Mouse (Mus musculus) kidney, postnatal 14 days (tissue): Measurements from ENCODE around the gene Pipox.

Source experiments
- DNase-seq: peaks from one replicate; pipeline ENCODE4 v3.0.0; 2022; ENCODE audit warnings: mixed read lengths

Gene Pipox

DNA sequence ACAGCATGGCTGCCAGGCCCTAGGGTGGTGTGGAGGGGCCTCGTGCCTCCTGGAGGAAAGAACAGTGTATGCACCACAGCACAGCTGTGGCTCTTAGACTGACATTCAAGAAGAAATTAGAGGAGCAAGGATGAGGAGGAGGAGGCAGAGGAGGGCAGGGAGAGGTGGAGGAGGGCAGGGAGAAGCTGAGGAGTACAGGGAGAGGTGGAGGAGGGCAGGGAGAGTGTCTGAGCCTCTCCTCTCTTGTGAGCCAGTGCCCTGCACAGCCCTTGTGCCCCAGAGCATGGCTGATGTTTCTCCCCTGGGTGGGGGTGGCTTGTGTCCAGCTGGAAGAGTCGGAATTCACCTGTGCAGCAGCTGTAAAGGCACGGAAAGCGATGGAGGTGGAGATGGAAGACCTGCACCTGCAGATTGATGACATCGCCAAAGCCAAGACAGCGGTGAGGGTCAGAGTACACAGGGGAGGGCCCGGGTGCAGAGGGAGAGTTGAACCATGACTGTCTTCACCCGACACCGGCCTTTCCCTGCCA, 46.2 kb downstream of the Pipox start:
- DNase-seq = peak; percentile 65

- DNase-seq = no peak
These were observed 50.0 kb downstream of the Pipox start for GRCm38 (mm10) chr11:77843906-77844200.

GRCm38 (mm10) chr11:77843068-77843905, 50.6 kb downstream of the Pipox start:
- DNase-seq = no peak

DNA sequence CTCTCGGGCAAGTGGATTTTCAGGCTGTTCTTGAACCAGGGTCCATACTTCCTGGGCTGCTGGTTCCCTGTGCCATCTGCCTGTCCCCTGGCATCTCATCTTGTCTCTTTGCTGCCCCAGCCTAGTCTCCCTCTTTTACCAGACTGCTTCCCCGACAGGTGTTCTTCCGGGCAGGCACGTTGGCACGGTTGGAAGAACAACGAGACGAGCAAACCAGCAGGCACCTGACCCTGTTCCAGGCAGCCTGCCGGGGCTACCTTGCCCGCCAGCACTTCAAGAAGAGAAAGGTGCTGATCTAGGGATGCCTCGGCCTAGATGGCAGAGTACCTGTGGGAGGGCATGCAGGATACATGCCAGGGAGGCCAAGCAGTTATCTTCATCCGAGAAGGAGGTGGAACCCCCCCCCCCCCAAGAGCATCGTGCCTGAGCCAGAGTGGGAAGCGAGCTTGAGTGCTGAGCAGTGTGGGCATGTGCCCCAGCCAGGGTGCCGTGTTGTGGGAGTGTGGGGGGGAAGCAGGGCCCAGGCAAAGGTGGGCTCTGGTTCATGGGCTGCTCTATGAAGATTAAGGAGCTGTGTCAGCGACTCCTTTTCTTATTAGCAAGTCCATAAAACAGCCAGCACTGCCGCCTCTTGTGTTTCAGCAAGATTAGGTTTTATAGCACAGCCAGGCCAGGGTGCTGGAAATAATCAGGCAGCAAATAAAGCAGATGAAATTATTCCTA, 53.2 kb downstream of the Pipox start:
- no peak for DNase-seq

GRCm38 (mm10) chr11:77837856-77838255, 56.0 kb downstream of the Pipox start:
- no peak for DNase-seq

GRCm38 (mm10) chr11:77836751-77837150, 57.1 kb downstream of the Pipox start:
- DNase-seq = peak; percentile 70

- no peak for DNase-seq
These were observed 57.6 kb downstream of the Pipox start for GRCm38 (mm10) chr11:77836290-77836689.

DNA sequence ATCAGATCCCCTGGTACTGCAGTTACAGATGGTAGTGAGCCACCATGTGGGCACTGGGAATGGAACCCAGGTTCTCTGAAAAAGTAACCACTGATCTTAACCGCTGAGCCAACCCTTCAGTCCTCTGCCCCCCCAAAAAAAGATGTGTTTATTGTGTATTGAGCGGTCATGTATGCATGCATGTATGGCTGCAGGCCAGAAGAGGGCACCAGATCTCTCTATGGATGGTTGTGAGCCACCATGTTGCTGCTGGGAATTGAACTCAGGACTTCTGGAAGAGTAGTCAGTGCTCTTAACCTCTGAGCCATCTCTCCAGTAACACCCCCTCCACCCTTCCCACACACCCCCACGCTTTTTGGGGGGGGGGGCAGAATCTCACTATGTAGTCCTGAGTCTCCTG, 58.8 kb downstream of the Pipox start:
- no peak for DNase-seq

GRCm38 (mm10) chr11:77832541-77832940, 61.4 kb downstream of the Pipox start:
- DNase-seq = no peak

- no peak for DNase-seq
These were observed 63.0 kb downstream of the Pipox start for GRCm38 (mm10) chr11:77830875-77831274.
